Mouse (Mus musculus): Measurements from ENCODE around the gene Asb8. TPM values are rescaled to one million over a fixed set of nuclear protein-coding genes. Genes with fewer than 3 reads are reported as not detected.

Gene Asb8
- total and polyA plus RNA-seq, 2 experiments, result 10.8 to 32.9 TPM

GRCm38 (mm10) chr15:98145559-98146181 lies 19.8 kb downstream of the Asb8 start:
- peaks cover 9% of the 10 kb centered on the region; the same call in 1 of the 2 replicates for H3K36me3 ChIP-seq (ENCODE audit: control insufficient read depth, insufficient read depth, low read length)
- H3K4me1 ChIP-seq (ENCODE audit: control insufficient read depth, insufficient read depth, low read length), result peaks cover 2% of the 10 kb centered on the region; the same call in 1 of the 2 replicates
- WGBS, result 2% methylated on average over 38 of the region's 38 CpGs
- peak overlapping the region; percentile 94 for H3K9ac ChIP-seq (ENCODE audit: low read depth, low read length)
- H3K79me2 ChIP-seq (ENCODE audit: control insufficient read depth, insufficient read depth, low read length), result peaks cover 9% of the 10 kb centered on the region; the same call in 1 of the 2 replicates
- H3K27me3 ChIP-seq (ENCODE audit: control insufficient read depth, insufficient read depth, low read length), result no peaks in the 10 kb centered on the region
- TF ChIP-seq POLR2A (IDR thresholded peaks at IDR 0.05; ENCODE audit: extremely low read depth, insufficient read depth, low read length), result peak; percentile 66; the same call in 1 of the 2 replicates
- TF ChIP-seq CTCF (IDR thresholded peaks at IDR 0.05; ENCODE audit: low read depth, low read length), result no peak
- DNase-seq (ENCODE audit: extremely low read depth, low read depth, low spot score), result peak; percentile 79
- H3K27ac ChIP-seq (replicated peaks; ENCODE audit: insufficient read depth, low read depth, low read length), result peak overlapping the region; percentile 57
- peak overlapping the region; percentile 85 for H3K4me3 ChIP-seq (ENCODE audit: insufficient read depth, low read depth, low read length)

- WGBS, result under 1% methylated on average over 36 of the region's 36 CpGs
- H3K36me3 ChIP-seq (ENCODE audit: control insufficient read depth, insufficient read depth, low read length), result peaks cover 12% of the 10 kb centered on the region; the same call in 1 of the 2 replicates
- peaks cover 2% of the 10 kb centered on the region; the same call in 1 of the 2 replicates for H3K4me1 ChIP-seq (ENCODE audit: control insufficient read depth, insufficient read depth, low read length)
- DNase-seq (ENCODE audit: extremely low read depth, low read depth, low spot score), result peak; percentile 30
- peak overlapping the region; percentile 57 for H3K27ac ChIP-seq (replicated peaks; ENCODE audit: insufficient read depth, low read depth, low read length)
- H3K4me3 ChIP-seq (ENCODE audit: insufficient read depth, low read depth, low read length), result peak overlapping the region; percentile 85
- peaks cover 9% of the 10 kb centered on the region; the same call in 1 of the 2 replicates for H3K79me2 ChIP-seq (ENCODE audit: control insufficient read depth, insufficient read depth, low read length)
- H3K9ac ChIP-seq (ENCODE audit: low read depth, low read length), result peak overlapping the region; percentile 94
- no peaks in the 10 kb centered on the region for H3K27me3 ChIP-seq (ENCODE audit: control insufficient read depth, insufficient read depth, low read length)
- TF ChIP-seq POLR2A (IDR thresholded peaks at IDR 0.05; ENCODE audit: extremely low read depth, insufficient read depth, low read length), result no peak
- TF ChIP-seq CTCF (IDR thresholded peaks at IDR 0.05; ENCODE audit: low read depth, low read length), result no peak
Measured at GRCm38 (mm10) chr15:98144861-98145507, 20.4 kb downstream of the Asb8 start.

GRCm38 (mm10) chr15:98142515-98142914 lies 22.9 kb downstream of the Asb8 start:
- H3K27me3 ChIP-seq (ENCODE audit: control insufficient read depth, insufficient read depth, low read length), result no peaks in the 10 kb centered on the region
- H3K4me3 ChIP-seq (ENCODE audit: insufficient read depth, low read depth, low read length), result no peak overlapping the region
- H3K79me2 ChIP-seq (ENCODE audit: control insufficient read depth, insufficient read depth, low read length), result peaks cover 9% of the 10 kb centered on the region; the same call in 1 of the 2 replicates
- peaks cover 2% of the 10 kb centered on the region; the same call in 1 of the 2 replicates for H3K4me1 ChIP-seq (ENCODE audit: control insufficient read depth, insufficient read depth, low read length)
- no peak overlapping the region for H3K9ac ChIP-seq (ENCODE audit: low read depth, low read length)
- no peak overlapping the region for H3K27ac ChIP-seq (replicated peaks; ENCODE audit: insufficient read depth, low read depth, low read length)
- 92% methylated on average over 10 of the region's 10 CpGs for WGBS
- peaks cover 20% of the 10 kb centered on the region; the same call in 1 of the 2 replicates for H3K36me3 ChIP-seq (ENCODE audit: control insufficient read depth, insufficient read depth, low read length)
- TF ChIP-seq CTCF (IDR thresholded peaks at IDR 0.05; ENCODE audit: low read depth, low read length) (no peak), POLR2A (IDR thresholded peaks at IDR 0.05; ENCODE audit: extremely low read depth, insufficient read depth, low read length) (no peak)
- no peak for DNase-seq (ENCODE audit: extremely low read depth, low read depth, low spot score)

- H3K27me3 ChIP-seq (ENCODE audit: control insufficient read depth, insufficient read depth, low read length), result no peaks in the 10 kb centered on the region
- no peak for DNase-seq (ENCODE audit: extremely low read depth, low read depth, low spot score)
- H3K4me3 ChIP-seq (ENCODE audit: insufficient read depth, low read depth, low read length), result no peak overlapping the region
- H3K36me3 ChIP-seq (ENCODE audit: control insufficient read depth, insufficient read depth, low read length), result peaks cover 23% of the 10 kb centered on the region; the same call in 1 of the 2 replicates
- H3K9ac ChIP-seq (ENCODE audit: low read depth, low read length), result no peak overlapping the region
- TF ChIP-seq CTCF (IDR thresholded peaks at IDR 0.05; ENCODE audit: low read depth, low read length), result no peak
- peaks cover 2% of the 10 kb centered on the region; the same call in 1 of the 2 replicates for H3K4me1 ChIP-seq (ENCODE audit: control insufficient read depth, insufficient read depth, low read length)
- no peak overlapping the region for H3K27ac ChIP-seq (replicated peaks; ENCODE audit: insufficient read depth, low read depth, low read length)
- peaks cover 9% of the 10 kb centered on the region; the same call in 1 of the 2 replicates for H3K79me2 ChIP-seq (ENCODE audit: control insufficient read depth, insufficient read depth, low read length)
- 97% methylated on average over 5 of the region's 5 CpGs for WGBS
Measured at GRCm38 (mm10) chr15:98140809-98141208, 24.6 kb downstream of the Asb8 start.

GRCm38 (mm10) chr15:98139763-98140162 lies 25.7 kb downstream of the Asb8 start:
- peak; percentile 17 for DNase-seq (ENCODE audit: extremely low read depth, low read depth, low spot score)
- Histone ChIP-seq H3K79me2 (ENCODE audit: control insufficient read depth, insufficient read depth, low read length) (peaks cover 3% of the 10 kb centered on the region; the same call in 1 of the 2 replicates), H3K9ac (ENCODE audit: low read depth, low read length) (no peak overlapping the region), H3K27ac (replicated peaks; ENCODE audit: insufficient read depth, low read depth, low read length) (no peak overlapping the region), H3K27me3 (ENCODE audit: control insufficient read depth, insufficient read depth, low read length) (no peaks in the 10 kb centered on the region), H3K4me3 (ENCODE audit: insufficient read depth, low read depth, low read length) (no peak overlapping the region), H3K36me3 (ENCODE audit: control insufficient read depth, insufficient read depth, low read length) (peaks cover 30% of the 10 kb centered on the region; the same call in 1 of the 2 replicates), H3K4me1 (ENCODE audit: control insufficient read depth, insufficient read depth, low read length) (peaks cover 2% of the 10 kb centered on the region; the same call in 1 of the 2 replicates)
- 64% methylated on average over 7 of the region's 7 CpGs for WGBS
- TF ChIP-seq POLR2A (IDR thresholded peaks at IDR 0.05; ENCODE audit: extremely low read depth, insufficient read depth, low read length) (no peak), CTCF (IDR thresholded peaks at IDR 0.05; ENCODE audit: low read depth, low read length) (no peak)
